Mouse (Mus musculus) lung, postnatal 25 days (tissue): ENCODE measurements at regions not wholly inside any gene's neighbourhood (a gene's known extent, or its start where the extent isn't known, plus 50 kb on each side); places are given as distances from the start of the nearest gene placed in this dataset.
"Not testable (repeated sequence)": the region's sequence is repeated elsewhere in the genome, so short reads cannot be mapped to it uniquely, and the experiment has no call there.

ENCODE experiments used
- DNase-seq: peaks from one replicate; pipeline ENCODE4 v3.0.0; 2022; ENCODE audit warnings: low spot score

- no peak for DNase-seq
Measured at GRCm38 (mm10) chr4:7422787-7423186, 816.1 kb downstream of the Car8 start.

DNA sequence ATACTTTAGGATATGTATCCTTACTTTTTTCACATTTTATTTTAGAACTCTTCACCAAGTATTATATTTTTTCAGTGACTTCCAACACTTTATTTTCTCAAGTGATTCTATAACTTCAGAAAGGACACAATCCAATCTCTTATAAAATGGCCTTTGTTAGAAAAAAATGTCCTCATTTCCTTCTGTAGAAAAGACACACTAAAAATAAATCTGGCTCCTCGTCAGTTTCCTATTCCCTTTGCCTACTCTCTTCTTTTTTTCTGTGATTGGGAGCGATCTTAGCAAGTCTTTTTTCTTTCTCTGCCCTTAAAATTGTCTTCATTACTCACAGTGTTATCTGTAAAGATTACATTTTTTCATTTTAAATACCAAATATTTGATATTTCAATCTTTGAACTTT, 824.5 kb downstream of the Car8 start:
- no peak for DNase-seq

- no peak for DNase-seq
Measured at GRCm38 (mm10) chr4:7392696-7393095, 846.1 kb downstream of the Car8 start.

GRCm38 (mm10) chr4:7391596-7391995, 847.2 kb downstream of the Car8 start:
- DNase-seq = no peak

DNA sequence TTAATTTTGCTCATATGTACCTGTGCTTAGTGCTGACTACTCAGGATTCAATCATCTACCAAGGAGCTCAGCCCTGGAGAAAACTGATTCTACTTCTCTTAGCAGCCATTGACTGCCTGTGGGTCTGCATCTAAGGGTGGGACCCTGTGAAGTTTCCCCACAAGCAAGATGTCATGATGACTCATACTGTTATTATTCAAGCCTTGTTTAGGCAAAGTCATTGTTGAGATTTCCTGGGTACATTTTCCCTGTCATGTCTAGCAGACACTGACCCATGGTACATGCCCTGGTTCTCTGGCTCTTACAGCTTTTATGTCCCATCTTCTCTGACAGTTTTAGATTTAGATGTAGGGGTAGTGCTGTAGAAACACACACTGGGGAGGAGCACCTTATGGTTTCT, 853.8 kb downstream of the Car8 start:
- peak; percentile 9 for DNase-seq

GRCm38 (mm10) chr4:7379996-7380395, 858.8 kb downstream of the Car8 start:
- DNase-seq = no peak

GRCm38 (mm10) chr4:7364238-7365040, 874.4 kb downstream of the Car8 start:
- no peak for DNase-seq

DNA sequence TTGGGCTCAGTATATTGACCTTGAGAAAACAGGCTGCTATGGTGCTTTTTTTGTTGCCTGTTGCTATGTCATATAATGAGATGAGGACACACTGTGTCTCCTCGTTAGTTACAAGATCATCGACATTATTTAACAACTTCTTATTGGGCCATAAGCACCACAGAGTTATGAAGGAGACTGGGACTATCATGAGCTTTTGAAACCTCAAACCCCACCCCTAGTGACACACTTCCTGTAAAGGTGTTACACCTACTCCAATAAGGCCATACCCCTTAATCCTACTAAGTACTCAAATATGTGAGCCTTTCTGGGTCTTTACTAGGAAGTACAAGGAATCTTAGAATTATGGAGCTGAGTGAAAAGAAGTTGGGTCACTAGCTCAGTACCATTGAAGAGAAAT, 875.3 kb downstream of the Car8 start:
- no peak for DNase-seq

- no peak for DNase-seq
Measured at GRCm38 (mm10) chr4:7356202-7356601, 882.6 kb downstream of the Car8 start.

- DNase-seq = no peak
Measured at GRCm38 (mm10) chr4:7347317-7347716, 891.5 kb downstream of the Car8 start.

- no peak for DNase-seq
Measured at GRCm38 (mm10) chr4:7341159-7341558, 897.7 kb downstream of the Car8 start.

DNA sequence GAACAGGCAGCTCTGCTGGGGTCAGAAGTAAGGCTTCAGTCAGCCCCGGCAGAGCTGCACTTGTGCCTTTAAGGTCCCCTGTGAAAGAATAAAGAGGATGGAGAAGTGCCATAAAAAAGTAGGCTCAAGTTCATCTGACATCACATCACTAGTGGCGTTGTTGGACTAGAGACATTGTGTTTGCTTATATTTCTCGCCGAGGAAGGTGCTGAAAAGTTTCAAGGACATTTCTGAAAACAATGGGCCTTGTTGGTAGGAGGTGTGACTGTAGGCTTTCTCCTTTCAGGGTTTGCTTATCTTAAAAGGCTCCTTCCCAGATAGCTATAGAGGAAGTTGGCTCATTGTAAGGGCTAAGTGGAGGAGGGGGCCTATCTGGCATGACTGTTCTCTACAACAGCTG, 924.6 kb downstream of the Car8 start:
- DNase-seq = peak; percentile 6

- no peak for DNase-seq
Measured at GRCm38 (mm10) chr4:7313219-7313618, 925.6 kb downstream of the Car8 start.

GRCm38 (mm10) chr4:7312160-7312559, 926.7 kb downstream of the Car8 start:
- no peak for DNase-seq

- no peak for DNase-seq
Measured at GRCm38 (mm10) chr4:7269047-7269446, 969.8 kb downstream of the Car8 start.

DNA sequence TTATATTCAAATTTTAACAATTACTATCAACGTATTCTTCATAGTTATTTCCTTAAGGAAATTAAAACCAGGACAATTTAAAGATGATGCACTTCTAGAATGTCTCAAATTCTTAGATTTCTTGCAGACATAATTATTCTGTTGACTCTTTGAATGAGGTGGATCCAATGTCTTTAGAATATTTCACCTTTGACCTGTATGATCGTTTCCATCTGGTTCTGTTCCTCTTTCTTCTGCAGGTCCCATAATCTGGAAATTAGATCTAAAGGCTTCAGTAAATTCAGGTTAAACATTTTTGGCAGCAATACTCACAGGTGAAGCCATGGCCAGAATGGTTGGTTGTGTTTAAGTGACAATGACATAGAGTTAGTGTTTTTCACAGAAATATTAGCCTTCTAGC, 982.4 kb downstream of the Car8 start:
- DNase-seq = no peak

- no peak for DNase-seq
Measured at GRCm38 (mm10) chr4:7253616-7254015, 985.2 kb downstream of the Car8 start.

GRCm38 (mm10) chr4:7251641-7252040, 987.2 kb downstream of the Car8 start:
- no peak for DNase-seq

DNA sequence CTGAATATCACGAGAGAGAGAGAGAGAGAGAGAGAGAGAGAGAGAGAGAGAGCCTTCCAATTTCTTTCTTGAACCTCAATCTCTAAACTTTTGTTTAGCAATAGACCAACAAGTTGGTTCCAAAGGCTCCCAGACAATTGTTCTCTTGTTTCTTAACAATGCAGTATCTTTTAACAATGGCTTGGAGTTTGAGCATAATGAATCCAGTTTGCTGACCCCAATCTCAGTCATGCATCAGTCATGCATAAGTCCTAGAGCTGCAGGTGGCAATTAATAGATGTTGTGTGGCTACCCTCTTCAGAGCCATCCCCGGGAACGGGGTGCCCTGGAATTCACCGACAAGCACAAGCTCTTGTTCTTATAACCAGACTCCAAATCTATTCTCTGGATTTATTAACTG, 991.0 kb downstream of the Car8 start:
- no peak for DNase-seq

GRCm38 (mm10) chr4:7247244-7247643, 991.6 kb downstream of the Car8 start:
- no peak for DNase-seq

DNA sequence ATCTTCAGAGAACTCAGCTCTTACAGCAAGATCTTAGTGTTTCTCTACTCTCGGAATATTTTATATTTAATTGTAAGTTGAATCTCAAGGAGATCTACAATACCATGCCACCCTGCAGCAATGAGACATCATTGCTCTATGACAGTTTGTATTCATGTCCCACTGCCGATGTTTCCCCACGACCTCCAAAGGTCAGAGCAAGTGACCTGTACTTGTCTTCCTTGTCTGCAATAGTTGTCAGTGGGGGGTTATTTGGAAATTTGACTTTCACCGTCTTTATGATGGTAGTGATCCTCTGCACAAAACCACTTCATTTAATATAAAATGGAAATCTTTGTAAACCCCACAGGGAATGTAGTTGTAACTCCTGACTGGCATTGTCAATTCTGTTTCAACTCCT, 992.0 kb downstream of the Car8 start:
- DNase-seq = no peak

DNA sequence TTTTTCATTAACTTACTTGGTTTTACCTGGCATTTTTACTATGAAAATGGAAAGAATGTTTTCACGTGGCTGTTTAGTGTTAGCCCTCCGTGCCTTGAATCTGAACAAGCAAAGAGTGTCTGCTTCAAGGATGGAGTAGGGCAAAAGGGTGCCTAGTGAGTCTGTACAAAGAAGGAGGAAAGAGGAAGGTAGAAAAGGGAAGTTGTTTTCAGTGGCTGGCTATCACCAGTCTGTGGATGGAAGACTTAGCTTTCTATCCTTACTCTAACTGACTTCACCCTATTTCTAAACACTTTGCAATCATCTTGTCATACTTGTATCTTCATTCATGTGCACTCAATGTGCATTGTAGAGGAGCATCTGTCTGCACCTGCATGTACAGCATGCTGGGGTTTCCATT, 993.2 kb downstream of the Car8 start:
- no peak for DNase-seq

DNA sequence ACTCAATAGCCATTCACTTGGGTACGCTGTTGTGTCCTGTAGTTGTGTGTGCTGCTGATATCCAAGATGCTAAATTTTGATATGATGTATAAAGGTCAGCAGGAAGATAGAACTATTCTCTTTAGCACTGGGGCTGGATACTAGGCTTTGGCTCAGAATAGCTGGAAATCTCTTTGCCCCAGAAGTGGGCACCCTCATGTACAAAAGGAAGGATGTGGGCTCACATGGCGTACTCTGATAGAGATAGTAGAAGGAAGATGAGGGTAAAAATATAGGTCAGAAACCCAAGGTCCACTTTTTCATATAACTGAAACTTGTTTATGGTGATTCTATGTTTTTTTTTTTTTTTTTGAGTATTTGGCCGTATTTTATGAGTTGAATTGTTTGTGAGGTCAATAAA, 1001.0 kb downstream of the Car8 start:
- DNase-seq = no peak

GRCm38 (mm10) chr4:7234537-7234936, 1004.3 kb downstream of the Car8 start:
- not testable (repeated sequence) for DNase-seq
